Mouse (Mus musculus): Measurements from ENCODE around the gene Tchhl1. TPM values are rescaled to one million over a fixed set of nuclear protein-coding genes. Genes with fewer than 3 reads are reported as not detected.

Gene Tchhl1
- total RNA-seq, 2 experiments from 2014 or later, result not detected

- intact Hi-C loops (cut with DNase I), result no loop called here
- DNase-seq, result no peak
Observed at GRCm38 (mm10) chr3:93499129-93499528, 30.6 kb downstream of the Tchhl1 start.

DNA sequence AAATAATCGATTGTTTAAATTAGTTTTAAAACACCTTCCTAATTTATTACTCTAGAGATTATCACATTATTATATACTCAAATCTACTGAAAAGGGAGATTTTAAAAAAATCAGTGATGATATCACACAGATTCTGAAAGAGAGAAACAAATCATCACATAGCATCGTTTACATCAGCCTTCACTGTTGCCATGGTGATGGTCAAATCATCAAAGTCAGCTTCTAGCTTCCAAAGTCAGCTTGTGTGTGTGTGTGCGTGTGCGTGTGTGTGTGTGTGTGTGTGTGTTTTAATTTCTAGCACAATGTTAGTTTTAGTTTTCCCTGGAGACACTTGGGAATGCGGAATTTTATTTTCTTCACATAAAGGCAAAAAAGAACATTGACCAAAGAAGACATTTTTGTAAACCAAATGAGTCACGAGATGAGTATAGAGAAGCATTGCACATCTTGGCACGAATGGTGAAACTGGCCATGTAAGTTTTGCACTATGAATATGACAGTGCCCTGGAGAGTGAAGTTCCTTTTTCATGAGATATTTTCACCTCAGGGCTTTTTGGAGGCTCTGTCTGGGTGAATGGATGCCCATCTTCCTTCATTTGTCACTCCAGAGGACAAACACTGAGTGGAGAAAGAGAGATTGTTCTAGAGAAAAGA is 36.1 kb downstream of the Tchhl1 start:
- DNase-seq, result no peak
- intact Hi-C loops (cut with DNase I), result no loop called here

GRCm38 (mm10) chr3:93505960-93506863 is 37.7 kb downstream of the Tchhl1 start:
- DNase-seq, result peak; percentile 20 to 35
- intact Hi-C loops (cut with DNase I), result no loop called here

GRCm38 (mm10) chr3:93506881-93507325 is 38.3 kb downstream of the Tchhl1 start:
- intact Hi-C loops (cut with DNase I), result no loop called here
- DNase-seq, result no peak

DNA sequence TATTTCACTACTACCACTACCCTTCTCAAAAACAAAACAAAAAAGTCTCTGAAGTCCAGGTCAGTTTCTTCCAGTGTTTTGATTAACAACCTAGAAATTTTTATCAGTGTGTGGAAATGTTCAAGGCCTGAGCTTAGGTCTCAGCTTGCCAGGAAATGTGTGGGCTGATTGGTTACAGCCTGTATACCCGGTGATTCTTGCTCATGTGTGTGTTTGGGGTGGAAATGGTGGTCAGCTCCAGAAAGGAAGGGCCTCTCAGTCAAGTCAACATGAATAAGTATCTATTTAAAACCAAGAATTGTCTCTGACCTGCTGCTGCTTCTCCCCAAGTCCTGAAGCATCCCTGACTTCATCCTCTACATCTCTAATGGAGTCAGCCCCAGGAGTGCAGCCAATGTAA is 40.7 kb downstream of the Tchhl1 start:
- no peak for DNase-seq
- intact Hi-C loops (cut with DNase I), result no loop called here

DNA sequence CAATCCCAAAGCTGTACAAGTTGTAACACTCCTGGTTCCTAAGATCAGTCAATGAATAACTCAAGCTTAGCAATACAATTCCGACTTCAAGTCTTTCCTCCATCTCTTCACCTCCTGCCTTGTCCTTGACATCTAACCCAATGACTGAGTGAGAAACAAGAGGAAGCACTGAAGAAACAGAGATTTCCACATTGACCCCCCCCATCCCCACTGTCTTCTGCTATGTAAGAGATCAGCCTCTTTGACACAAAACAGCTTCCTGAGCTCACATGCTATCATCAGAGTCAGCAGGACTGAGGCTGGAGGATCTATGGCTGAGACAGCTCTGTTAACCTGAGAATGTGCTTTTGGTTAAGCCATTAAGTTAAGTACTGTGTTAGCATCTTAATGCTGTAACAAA is 42.5 kb downstream of the Tchhl1 start:
- intact Hi-C loops (cut with DNase I), result no loop called here
- DNase-seq, result no peak

DNA sequence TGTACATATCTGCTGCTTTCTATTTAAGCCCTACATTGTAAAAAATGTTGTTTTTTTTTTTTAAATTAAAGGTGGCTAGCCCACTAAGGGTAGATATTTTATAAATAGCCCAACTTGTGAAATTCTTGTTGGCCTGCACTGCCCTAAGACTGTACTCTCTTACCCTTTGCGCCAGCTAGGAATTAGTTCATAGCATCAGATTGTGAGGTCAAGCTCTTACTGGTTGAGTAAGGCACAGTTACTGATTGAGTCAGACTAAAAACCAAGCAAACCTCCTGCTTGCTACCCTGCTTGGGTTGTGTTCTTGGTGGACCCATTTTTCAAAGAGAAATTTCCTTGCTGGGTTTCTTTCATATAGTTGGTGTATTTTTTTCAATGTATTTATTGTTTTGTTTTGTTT is 43.2 kb downstream of the Tchhl1 start:
- intact Hi-C loops (cut with DNase I), result no loop called here
- DNase-seq, result no peak

- no peak for DNase-seq
- intact Hi-C loops (cut with DNase I), result no loop called here
Observed at GRCm38 (mm10) chr3:93512386-93513101, 44.0 kb downstream of the Tchhl1 start.

- intact Hi-C loops (cut with DNase I), result no loop called here
- no peak for DNase-seq
Observed at GRCm38 (mm10) chr3:93514628-93515027, 46.1 kb downstream of the Tchhl1 start.

- no peak for DNase-seq
- intact Hi-C loops (cut with DNase I), result no loop called here
Observed at GRCm38 (mm10) chr3:93517343-93517742, 48.8 kb downstream of the Tchhl1 start.

DNA sequence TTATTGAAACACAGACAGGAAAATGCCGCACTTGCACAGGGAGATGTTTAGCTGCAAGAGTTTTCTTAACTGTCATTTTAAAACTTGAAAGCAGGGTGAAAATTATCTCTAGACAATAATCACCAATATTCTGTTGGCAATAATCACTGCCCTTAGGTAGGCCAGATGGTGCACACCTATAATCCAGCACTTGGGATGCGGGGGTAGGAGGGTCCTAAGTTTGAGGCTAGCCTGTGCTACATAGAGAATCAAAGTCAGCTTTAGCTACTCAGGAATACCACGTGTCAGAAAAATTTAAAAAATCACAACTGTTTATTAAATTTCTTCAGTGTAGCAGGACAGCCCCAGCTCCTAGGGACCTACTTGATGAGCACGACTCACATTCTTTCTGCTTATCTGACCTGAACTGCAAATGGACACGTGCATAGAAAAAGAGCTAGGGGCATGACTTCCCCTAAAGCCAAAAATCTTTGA is 51.3 kb downstream of the Tchhl1 start:
- intact Hi-C loops (cut with DNase I), result loop anchor here (2.0 kb wide), 1 partner anchor 27 kb away; no protein-coding TSS in a partner anchor
- DNase-seq, result no peak

DNA sequence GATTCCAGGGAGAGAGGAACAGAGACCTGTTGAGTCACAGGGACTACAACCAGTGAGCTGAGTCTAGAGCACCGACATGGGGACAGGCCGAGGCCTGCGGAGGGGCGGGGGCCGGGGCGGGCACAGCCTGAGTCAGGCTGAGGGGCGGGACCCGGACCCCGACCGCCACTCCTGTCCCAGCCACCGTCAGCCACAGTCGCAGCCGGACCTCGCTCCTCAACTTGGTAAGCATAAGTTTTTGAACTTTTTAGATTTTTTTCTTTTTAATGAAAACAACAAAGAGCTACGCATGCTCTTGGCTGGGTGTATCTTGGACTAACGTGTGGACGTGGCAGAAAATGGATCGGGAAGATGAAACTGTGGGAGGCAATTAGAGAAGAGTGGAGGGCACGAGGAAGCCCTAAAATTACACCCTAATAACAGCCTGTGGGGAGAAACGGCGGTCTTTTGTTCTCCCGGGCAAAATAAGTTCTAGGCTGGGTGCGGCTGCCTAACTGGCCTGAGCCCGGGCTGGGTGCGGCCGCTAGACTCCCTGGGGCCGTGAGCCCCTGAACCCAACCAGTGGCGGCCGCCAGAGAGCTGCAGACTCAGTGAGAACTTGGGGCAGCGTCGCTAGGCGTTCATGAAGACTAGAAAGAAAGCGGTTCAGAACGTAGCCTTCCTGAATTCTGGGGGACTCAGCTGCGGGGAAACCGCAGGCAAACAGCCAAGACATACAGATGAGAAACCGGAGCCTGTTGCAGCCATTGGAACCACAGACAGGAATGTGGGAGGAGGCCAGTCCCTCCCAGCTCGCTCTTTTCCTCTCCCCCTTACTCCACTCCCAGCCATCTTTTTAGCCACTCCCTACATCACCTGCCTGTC is 52.0 kb downstream of the Tchhl1 start, which contains the start of gene S100a11:
S100a11 (plus strand) TSS at position 159 of the 864 bp plus-strand sequence.
- intact Hi-C loops (cut with DNase I), result loop anchor here (2.0 kb wide), 1 partner anchor 26 kb away; no protein-coding TSS in a partner anchor
- DNase-seq, result peak; percentile 69 to 80

Small RNA genes lying within 50 kb of the gene (microRNA-seq; reads per million reads assigned to microRNA genes)
- 0 reads per million in 2 experiments for gene Gm22752 (ENCODE audit: borderline number of aligned reads in 2 of 2)

Other genes with a start within 250 kb of the Tchhl1 start
- not detected for gene Flg, start 195.2 kb upstream of the Tchhl1 start, total RNA-seq (2021)
- not detected for gene Hrnr, start 149.0 kb upstream of the Tchhl1 start, total RNA-seq (2021)
- not detected for gene Rptn, start 75.1 kb upstream of the Tchhl1 start, total RNA-seq (2021)
- under 1 TPM; 0.05 to 0.08 TPM for gene Tchh, start 26.4 kb upstream of the Tchhl1 start, total RNA-seq (2021)
- 10 to 100 TPM; 75.4 to 89.0 TPM for gene S100a11, start 51.7 kb downstream of the Tchhl1 start, total RNA-seq (2021)
- 100 to 1,000 TPM in 1 of 2 experiments, 10 to 100 TPM in 1; 87.6 to 103 TPM for gene S100a10, start 86.3 kb downstream of the Tchhl1 start, total RNA-seq (2021)
- gene Tdpoz2, start 183.9 kb downstream of the Tchhl1 start, total RNA-seq (2021), result not detected
- gene Tdpoz1, start 207.6 kb downstream of the Tchhl1 start, total RNA-seq (2021), result not detected
- gene Gm37596, start 224.3 kb downstream of the Tchhl1 start, total RNA-seq (2021), result not detected